27 mouse cellular contexts compared by ENCODE assay signal in genomic region chr6:55381966-55382365, GRCm38 (mm10). TPM values are rescaled to one million over a fixed set of nuclear protein-coding genes. Genes with fewer than 3 reads are reported as not detected.
"Had no signal": no experiment of that assay in that cellular context is flagged by ENCODE, and none has a peak within 500 bp of the region (broad histone marks: within the 10 kb centered on the region; RNA-seq: fewer than 3 reads in every experiment).

No protein-coding gene starts in this region.

- H3K9ac ChIP-seq: limb, embryonic 12.5 days; limb, embryonic 15.5 days; liver, embryonic 14.5 days; liver, postnatal 0 days; neural tube, embryonic 12.5 days; stomach, embryonic 15.5 days had no signal

- H3K27me3 ChIP-seq: limb, embryonic 15.5 days; neural tube, embryonic 12.5 days; stomach, embryonic 15.5 days had no signal

- H3K27ac ChIP-seq: limb, embryonic 12.5 days; limb, embryonic 15.5 days; liver, embryonic 14.5 days; macrophage; neural tube, embryonic 12.5 days; stomach, embryonic 15.5 days had no signal

- H3K4me3 ChIP-seq: limb, embryonic 12.5 days; limb, embryonic 15.5 days; neural tube, embryonic 12.5 days; stomach, embryonic 15.5 days had no signal

- H3K4me2 ChIP-seq: limb, embryonic 12.5 days; limb, embryonic 15.5 days; liver, embryonic 11.5 days; midbrain, embryonic 11.5 days; neural tube, embryonic 12.5 days; stomach, embryonic 15.5 days had no signal

- ATAC-seq: intestine, embryonic 16.5 days; liver, postnatal 0 days had no signal

- DNase-seq: kidney, adult 18-20 months; kidney, adult 9 months; kidney, postnatal 14 days; kidney, postnatal 4 days; left cerebral cortex, postnatal 4 days; liver, postnatal 0 days; midbrain, embryonic 14.5 days; retina, postnatal 1 day; right cerebral cortex, postnatal 25 days; spleen, adult 18-20 months; thymus, postnatal 25 days had no signal

- H3K4me1 ChIP-seq: limb, embryonic 12.5 days; limb, embryonic 15.5 days; neural tube, embryonic 12.5 days; stomach, embryonic 15.5 days had no signal

- H3K9me3 ChIP-seq: limb, embryonic 12.5 days; limb, embryonic 15.5 days; neural tube, embryonic 12.5 days; stomach, embryonic 15.5 days had no signal

- H3K36me3 ChIP-seq: limb, embryonic 12.5 days; limb, embryonic 15.5 days; neural tube, embryonic 12.5 days; stomach, embryonic 15.5 days had no signal

RNA-seq across cellular contexts. Expression of gene Ghrhr, which starts 5.9 kb away (rescaled TPM):
- total RNA-seq: layer of hippocampus, adult 18-20 months; layer of hippocampus, postnatal 14 days; left cerebral cortex, adult 8-10 months; left cerebral cortex, postnatal 14 days; left cerebral cortex, postnatal 4 days; megakaryocyte-erythroid progenitor cell, adult 5-6 weeks; midbrain, postnatal 0 days; neutrophil, adult 5-6 weeks had no signal
- polyA plus RNA-seq: limb, embryonic 12.5 days; limb, embryonic 15.5 days; liver, embryonic 11.5 days; macrophage; midbrain, embryonic 11.5 days; midbrain, embryonic 14.5 days; midbrain, postnatal 0 days; neural tube, embryonic 12.5 days; stomach, embryonic 15.5 days had no signal

RNA-seq across cellular contexts. Expression of gene Aqp1, which starts 45.7 kb away (rescaled TPM):
- polyA plus RNA-seq: macrophage had no signal
